Mouse (Mus musculus) CD4-positive, CD25-positive, alpha-beta regulatory T cell, adult 4 months (primary cell): ENCODE measurements at regions not wholly inside any gene's neighbourhood (a gene's known extent, or its start where the extent isn't known, plus 50 kb on each side); places are given as distances from the start of the nearest gene placed in this dataset.

ENCODE experiments used
- ATAC-seq: one replicate; pipeline ENCODE4 v1.8.0; 2017

DNA sequence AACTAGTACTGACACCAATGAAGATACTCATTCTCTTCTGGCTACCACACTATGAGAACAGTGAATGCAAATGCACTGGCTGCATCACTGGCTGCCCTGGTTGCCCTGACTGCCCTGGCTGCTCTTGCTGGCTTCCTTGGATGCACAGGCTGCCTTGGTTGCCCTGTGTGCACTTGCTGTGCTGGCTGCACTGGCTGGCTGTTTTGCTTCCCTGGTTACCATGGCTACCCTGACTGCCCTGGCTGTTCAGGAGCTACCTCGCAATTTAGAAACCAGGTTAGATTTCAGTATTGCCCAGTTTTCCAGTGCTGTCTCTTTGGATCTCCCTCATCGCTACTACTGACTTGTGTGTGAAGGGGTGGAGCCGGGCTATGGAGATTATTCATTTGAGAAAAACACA is 175.7 kb downstream of the Fat4 start:
- ATAC-seq: no peak

DNA sequence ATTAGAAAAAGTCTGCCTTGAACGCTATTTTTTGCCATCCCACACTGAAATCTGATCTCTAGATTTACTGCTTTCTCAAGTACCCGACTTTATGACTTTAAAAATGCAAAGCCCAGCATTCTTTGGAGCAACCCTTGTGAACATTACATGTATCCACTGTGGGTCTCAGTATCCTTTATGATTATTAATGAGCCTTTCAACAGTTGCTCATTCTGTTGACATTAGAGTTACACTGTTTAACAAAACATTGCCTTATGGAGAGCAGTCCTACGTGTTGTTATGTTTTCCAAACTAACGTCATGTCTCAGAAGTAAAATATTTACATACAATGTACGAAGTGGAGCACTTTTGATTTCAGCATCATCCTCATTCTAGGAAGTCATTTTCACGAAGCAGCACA is 178.7 kb downstream of the Fat4 start:
- ATAC-seq: no peak

DNA sequence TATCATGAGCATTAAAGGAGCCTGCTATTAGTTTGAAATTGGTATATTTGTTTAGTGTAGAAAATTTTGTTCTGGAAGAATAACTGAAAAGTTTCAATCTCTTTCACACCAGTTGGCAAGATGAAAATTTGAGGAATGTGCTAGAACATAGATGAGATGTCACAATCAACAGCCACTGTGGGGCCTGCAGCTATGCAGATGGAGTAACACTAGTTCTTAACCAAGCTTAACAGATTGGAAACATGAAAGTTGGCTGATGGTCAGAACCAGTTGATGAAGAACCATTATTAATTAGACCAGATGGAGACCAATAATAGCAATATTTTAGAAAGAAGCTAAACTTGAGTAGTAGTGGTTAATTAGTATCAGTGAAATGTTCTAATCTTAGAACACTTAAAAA is 182.3 kb downstream of the Fat4 start:
- no peak for ATAC-seq

DNA sequence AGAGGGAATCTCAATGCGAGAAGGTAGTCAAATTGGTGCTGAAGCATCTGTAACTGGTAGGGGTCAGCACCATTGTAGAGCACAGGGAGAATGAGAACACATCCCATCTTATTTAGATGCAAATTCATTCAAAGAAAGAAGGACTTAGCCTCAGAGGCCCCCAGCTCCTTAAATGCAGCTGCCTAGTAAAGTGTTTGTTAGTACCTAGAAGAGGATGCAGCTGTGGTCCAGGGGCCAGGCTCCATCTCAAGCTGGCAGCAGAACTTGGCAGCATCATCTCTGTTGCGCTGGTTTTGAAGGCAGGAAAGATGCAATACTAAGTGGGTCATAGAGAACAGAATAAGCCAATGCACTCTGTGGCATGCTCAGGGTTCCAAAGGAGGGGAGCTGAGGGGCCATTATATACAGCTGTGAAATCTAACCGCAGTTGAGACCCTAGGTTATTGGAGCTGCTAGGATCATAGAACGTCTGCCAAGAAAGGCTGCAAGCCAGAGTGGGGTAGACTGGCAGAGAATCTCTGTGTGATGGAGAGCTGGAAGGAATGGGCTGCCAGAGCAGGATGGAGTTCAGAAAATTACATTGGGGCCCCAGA is 196.0 kb downstream of the Fat4 start:
- no peak for ATAC-seq

DNA sequence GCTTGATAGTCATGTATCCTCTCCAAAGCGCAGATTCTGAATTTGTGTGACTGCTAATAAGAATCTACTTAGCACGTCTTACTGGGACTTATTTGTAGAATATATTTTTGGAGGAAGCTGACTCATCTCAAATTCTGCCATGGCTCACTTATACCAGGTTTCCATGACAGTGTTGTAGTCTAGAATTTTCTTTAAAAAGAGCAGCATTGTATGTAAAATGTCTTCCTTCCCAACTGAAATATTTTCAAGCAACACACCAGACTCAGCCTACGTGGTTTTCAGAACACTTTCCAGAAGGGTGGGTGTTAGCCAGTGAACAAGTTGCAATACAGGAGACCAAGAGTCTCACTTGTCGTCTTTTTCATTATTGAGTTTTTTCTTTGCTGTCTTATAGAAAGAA is 202.2 kb downstream of the Fat4 start:
- ATAC-seq: no peak

- no peak for ATAC-seq
Observed at GRCm38 (mm10) chr3:39102324-39102723, 215.6 kb downstream of the Fat4 start.

GRCm38 (mm10) chr3:39109756-39110392 is 223.1 kb downstream of the Fat4 start:
- no peak for ATAC-seq

GRCm38 (mm10) chr3:39114056-39114455 is 227.3 kb downstream of the Fat4 start:
- no peak for ATAC-seq

DNA sequence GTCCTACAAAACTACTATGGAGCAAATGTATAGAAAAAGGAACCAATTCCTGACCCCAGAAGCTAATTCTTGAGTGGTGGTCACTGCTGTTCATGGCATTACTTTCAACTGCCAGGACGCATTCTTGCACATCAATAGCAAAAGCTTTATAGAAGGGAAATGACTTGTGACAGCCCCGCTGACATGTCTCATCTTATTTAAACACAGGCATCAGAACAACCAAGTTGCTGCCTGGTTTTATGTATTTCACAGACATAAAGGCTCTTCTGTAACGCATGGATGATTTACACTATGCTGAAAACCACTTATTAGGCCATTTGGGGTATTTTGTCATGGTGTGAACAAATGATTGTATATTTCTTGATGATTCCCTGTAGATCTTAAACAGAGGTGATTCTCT is 228.1 kb downstream of the Fat4 start:
- no peak for ATAC-seq

DNA sequence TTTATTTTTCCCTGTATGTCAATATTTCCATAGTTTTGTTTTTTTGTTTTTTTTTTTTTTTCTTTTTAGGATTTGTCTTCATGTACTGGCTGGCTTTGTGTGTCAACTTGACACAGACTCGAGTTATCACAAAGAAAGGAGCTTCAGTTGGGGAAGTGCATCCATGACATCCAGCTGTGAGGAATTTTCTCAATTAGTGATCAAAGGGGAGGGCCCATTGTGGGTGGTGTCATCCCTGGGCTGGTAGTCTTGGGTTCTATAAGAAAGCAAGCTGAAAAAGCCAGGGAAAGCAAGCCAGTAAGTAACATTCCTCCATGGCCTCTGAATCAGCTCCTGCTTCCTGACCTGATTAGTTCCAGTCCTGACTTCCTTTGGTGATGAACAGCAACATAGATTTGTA is 228.7 kb downstream of the Fat4 start:
- no peak for ATAC-seq

DNA sequence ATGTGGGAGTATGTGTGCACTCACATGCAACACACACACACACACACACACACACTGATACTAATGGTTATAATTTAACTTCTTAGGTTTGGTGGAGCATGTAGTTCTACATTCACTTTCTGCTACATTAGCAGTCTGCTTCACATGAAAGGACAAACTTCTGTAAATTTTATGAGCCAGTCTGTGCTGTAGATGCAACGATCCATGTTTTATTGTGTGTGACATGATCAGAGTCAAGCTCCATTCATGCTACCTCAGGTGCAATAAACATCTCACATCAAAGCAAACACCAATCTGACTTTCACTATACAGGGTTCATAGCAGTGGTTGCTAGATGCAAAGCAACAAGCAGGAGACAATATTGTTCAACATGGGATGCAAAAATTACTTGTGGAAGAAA is 235.5 kb downstream of the Fat4 start:
- no peak for ATAC-seq

- no peak for ATAC-seq
Observed at GRCm38 (mm10) chr3:39130532-39130931, 243.8 kb downstream of the Fat4 start.

- no peak for ATAC-seq
Observed at GRCm38 (mm10) chr3:39165006-39165667, 278.4 kb downstream of the Fat4 start.

- ATAC-seq: no peak
Observed at GRCm38 (mm10) chr3:39182646-39183045, 295.9 kb downstream of the Fat4 start.

- ATAC-seq: no peak
Observed at GRCm38 (mm10) chr3:39195102-39195501, 308.4 kb downstream of the Fat4 start.

GRCm38 (mm10) chr3:39202662-39203061 is 315.9 kb downstream of the Fat4 start:
- ATAC-seq: no peak

DNA sequence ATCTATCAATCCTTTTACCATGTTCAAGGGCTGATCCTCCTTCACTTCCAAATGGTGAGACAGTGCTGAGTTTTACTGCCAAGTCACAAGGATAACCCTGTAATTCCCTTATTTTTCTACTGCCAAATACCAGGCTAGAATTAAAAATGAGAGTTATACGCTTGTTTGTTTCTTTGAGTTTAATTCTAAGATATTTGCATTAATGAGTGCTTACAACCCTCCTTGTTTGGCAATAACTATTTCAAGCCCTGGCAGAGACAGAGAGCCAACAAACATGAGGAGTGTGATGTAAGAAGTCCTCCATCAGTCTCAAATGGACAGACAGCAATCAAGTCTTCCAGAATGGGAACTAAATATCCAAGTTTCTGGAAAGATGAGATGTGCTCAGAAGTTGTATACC is 321.9 kb downstream of the Fat4 start:
- ATAC-seq: no peak

- ATAC-seq: no peak
Observed at GRCm38 (mm10) chr3:39209382-39210165, 322.8 kb downstream of the Fat4 start.

GRCm38 (mm10) chr3:39211670-39212069 is 324.9 kb downstream of the Fat4 start:
- no peak for ATAC-seq

GRCm38 (mm10) chr3:39220011-39220706 is 333.4 kb downstream of the Fat4 start:
- no peak for ATAC-seq

GRCm38 (mm10) chr3:39220707-39221034 is 333.9 kb downstream of the Fat4 start:
- no peak for ATAC-seq

- ATAC-seq: no peak
Observed at GRCm38 (mm10) chr3:39222059-39222458, 335.3 kb downstream of the Fat4 start.

DNA sequence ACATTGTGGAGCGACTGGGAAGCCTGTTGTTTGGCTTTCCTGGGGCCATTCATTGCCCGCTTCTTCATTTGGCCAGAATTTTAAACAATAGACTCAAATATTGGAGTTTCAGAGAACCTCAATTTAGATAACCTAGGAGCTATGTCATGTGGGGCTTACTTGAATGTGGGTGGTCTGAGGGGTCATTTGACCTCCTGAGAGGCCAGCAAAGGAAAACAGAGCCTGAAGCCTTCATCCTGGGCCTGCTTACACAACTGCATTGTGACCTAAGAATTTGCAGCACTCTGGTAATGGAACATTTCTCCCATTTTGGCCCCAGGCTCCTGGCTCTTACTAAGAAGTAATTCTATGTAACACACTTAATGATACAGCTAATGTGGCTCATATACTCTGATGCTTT is 348.2 kb downstream of the Fat4 start:
- no peak for ATAC-seq
